Mouse (Mus musculus): ENCODE measurements around the gene Amot. TPM values are rescaled to one million over a fixed set of nuclear protein-coding genes. Genes with fewer than 3 reads are reported as not detected.

Amot gene
- total RNA-seq (2021), result 7.1 and 7.9 TPM in 2 replicates
- long read RNA-seq, experiment 1, result 0 reads
- long read RNA-seq, experiment 2, result 0 reads

DNA sequence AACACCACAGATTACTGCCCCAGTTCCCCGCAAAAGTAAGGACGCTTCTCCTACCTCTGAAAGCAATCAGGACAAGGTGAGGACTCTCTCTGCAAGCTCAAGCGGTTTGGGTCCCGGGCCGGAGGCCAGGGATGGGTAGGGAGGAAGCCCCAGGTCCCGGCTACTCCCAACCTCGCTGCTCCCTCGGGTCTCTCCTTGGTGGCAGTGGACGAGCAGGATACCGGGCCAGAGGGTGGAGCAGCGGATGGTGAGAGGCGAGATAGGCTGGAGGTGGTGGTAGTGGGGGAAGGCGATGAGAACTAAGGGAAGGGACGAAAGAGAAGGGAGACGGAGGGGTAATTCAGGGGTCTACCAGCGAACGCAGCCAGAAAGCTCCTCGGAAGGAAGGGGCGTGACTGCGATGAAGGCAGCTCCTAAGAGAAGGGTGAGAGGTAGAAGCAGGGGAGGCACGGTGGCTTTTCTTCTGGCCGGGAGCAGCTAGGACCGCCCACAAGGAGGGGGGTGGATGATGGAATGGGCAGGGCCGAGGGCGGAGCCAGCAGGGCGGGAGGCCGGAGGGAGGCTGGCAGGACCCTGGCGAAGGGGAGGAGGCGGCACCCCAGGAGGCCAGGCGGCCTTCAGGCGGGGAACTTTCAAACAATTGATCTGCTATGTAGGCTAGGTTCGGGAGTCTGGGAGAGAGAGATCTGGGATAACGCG, at the start of gene Amot:
TSS of gene Amot (minus strand) at position 465 of the 699 bp plus-strand sequence.
- DNase-seq, result peak; percentile 93

- no peak for DNase-seq
Observed at GRCm38 (mm10) chrX:145545060-145545459, 40.1 kb upstream of the Amot start.

GRCm38 (mm10) chrX:145543602-145544490, 38.9 kb upstream of the Amot start:
- DNase-seq, result no peak

- DNase-seq, result no peak
Observed at GRCm38 (mm10) chrX:145541050-145541449, 36.1 kb upstream of the Amot start.

DNA sequence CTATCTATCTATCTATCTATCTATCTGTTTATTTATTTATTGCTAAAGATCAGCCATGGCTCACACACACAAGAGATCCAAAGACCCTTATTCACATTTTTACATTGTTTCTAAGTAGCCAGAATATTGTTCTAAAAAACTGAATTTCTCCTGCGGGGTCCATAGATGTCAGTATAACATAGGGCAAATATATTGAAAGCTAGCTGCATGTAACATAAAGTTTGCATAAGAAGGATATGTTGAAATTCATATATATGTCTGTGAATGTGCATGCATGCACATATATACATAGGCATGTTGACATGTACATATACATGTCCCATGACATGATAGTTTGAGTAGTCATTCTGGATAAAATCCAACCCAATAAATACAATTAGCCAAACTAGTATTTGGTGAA, 35.3 kb upstream of the Amot start:
- no peak for DNase-seq

GRCm38 (mm10) chrX:145529602-145530001, 24.6 kb upstream of the Amot start:
- DNase-seq, result no peak

DNA sequence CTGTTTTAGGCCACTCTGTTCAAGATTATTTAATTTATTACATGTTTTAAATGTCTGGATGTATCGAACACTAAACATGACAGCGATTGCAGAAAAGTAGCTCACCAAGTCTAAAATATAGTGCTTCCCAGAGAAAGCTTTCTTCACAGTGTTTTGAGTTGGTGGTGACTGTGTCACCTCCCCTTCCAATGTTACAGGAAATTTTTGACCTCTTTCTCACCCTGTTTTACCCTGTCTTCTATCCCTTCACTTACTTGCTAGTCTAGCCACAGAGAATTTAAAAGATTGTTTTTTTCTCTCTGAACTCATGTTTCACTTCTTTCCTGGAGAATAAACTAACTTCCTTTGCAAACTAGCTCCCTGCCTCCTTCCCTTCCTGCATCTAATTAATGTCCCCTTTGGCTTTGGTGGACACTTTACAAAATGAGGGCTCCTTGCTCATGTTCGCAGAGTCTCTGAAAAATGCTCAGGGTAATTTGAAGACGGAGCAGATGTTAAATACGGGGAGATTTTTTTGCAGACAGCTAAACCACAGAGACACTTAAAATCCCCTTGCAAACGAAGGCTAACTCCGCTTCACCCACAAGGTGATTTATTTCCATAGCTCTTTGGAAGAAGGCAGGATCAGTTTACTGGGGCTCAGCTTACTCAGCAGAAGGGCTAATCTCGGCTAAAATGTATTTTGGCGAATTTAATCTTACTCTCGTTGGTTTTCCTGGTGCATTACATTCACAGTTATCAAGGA, 11.5 kb upstream of the Amot start:
- DNase-seq, result no peak

- peak; percentile 28 for DNase-seq
Observed at GRCm38 (mm10) chrX:145515498-145516158, 10.6 kb upstream of the Amot start.

DNA sequence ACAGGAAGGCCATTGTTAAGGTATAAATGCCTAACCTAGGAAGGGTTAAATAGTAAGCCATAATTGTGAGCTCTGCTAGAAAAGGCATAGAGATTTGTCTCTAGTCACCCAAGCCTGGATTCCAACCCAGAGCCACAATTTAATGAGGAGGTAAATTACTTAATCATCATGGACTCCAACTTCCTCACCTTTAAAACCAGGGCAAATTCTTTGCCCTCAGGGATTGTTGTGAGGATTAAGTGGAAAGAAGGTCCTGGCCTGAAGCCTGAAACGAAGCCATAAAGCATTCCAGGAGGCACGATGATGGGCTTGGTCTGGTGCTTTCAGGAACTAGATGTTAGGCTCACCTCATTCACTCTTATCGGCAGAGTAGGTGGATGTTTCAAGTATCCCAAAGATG, 5.7 kb upstream of the Amot start:
- DNase-seq, result no peak

- peak; percentile 81 for DNase-seq
Observed at GRCm38 (mm10) chrX:145505457-145506201, 648 bp upstream of the Amot start.

DNA sequence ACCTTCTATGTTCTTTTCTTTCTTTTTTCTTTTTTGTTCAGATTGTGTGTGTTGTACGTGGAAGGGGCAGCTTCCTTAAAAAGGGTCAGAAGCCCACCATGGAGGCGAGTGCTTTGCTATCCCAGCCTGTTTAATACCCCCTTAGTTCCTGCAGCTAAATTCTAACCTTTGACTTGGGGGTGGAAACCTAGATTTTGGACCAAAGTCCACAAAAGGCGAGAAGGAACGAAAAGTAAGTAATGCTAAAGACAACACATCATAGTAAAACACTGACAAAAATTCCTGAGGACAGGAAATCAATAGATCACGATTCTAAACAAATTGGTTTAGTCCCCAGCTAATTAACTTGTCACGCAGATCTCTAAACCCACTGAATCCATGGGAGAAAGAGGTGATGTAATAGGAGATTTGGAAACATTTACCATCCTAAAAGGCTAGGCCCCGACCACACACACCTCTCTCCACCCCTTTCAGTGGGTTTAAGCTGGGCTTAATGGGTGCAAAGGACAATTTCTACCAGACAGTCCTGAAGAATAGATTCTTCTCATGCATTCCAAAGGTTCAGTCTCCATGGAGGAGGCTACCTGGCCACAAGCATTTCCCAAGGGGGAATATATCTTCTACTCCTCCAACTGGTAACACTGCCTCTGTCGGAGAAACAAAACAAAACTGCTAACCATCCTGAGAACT, 3.2 kb downstream of the Amot start:
- DNase-seq, result no peak

- no peak for DNase-seq
Observed at GRCm38 (mm10) chrX:145499101-145499500, 5.9 kb downstream of the Amot start.

- DNase-seq, result no peak
Observed at GRCm38 (mm10) chrX:145498691-145499090, 6.3 kb downstream of the Amot start.

GRCm38 (mm10) chrX:145497486-145497885, 7.5 kb downstream of the Amot start:
- DNase-seq, result no peak

- DNase-seq, result no peak
Observed at GRCm38 (mm10) chrX:145495381-145495780, 9.6 kb downstream of the Amot start.

DNA sequence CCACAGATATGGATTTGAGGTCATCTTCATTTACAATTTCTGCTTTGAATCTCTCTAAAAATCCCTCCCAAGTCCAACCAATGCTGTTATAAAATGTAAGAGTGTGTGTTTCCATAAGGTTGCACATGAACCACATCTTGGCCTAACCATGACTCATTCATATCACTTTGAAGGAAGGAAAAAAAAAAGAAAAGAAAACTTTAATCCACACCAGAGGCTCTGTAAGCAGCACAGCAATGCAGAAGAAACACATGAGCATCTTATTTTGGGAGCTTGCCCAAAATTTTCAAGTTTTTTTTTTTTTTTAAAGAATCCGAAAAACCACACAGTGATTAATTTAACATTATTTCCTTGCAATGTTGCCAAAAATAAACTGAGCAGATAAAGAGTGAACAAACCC, 14.2 kb downstream of the Amot start:
- no peak for DNase-seq

DNA sequence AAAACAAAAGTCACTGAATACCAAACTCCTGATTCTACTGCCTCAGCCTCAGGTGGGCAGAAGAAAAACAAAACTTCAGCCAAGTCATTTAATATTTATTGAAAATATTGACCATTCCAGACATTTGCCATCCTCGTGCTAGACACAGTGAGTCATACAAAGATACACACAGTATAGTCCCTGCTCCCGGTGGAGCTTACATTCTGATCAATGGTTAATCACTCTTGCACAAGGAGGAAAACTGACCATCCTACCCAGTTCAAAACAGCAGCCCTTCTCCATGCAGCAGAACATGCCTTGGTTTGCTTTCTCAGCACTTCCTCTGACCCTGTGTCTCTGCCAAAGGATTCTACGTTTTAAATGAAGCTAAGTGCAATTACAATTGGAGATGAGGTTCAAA, 14.6 kb downstream of the Amot start:
- no peak for DNase-seq

- DNase-seq, result no peak
Observed at GRCm38 (mm10) chrX:145489950-145490349, 15.0 kb downstream of the Amot start.

- DNase-seq, result no peak
Observed at GRCm38 (mm10) chrX:145485495-145485894, 19.5 kb downstream of the Amot start.

- DNase-seq, result no peak
Observed at GRCm38 (mm10) chrX:145483486-145484055, 21.4 kb downstream of the Amot start.

Measured in adrenal gland, postnatal 14 days (tissue).